Mouse (Mus musculus) frontal cortex, postnatal 36 days (tissue): ENCODE measurements around the gene Col6a2.

Source experiments
- DNase-seq, 2 experiments: peaks; one replicate each; pipeline ENCODE4 v3.0.0; 2022; ENCODE audit warnings: low spot score in 2 of 2

Gene Col6a2

GRCm38 (mm10) chr10:76548218-76548617, 75.2 kb downstream of the Col6a2 start:
- no peak for DNase-seq

DNA sequence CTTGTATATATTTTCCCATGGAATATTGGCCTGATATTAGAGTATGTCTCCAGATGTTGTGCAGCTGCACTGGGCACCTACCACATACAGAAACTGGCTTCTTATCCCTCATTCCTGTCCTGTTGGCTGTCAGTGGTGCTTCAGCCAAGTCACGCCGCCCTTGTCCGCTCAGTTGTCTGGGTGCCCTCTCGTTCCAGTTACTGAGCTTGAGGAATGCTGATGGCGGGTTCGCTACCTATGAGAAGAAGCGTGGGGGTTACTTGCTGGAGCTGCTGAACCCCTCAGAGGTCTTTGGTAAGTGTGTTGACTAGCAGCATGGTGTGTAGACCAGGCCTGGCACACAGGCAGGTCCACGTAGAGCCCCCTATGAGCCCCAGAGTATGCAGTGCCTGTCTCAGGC, 76.9 kb downstream of the Col6a2 start:
- DNase-seq: no peak
